Mouse (Mus musculus): ENCODE results near the gene Slc9a3r1. TPM values are rescaled to one million over a fixed set of nuclear protein-coding genes. Genes with fewer than 3 reads are reported as not detected.
A peak's percentile ranks its signal among the peaks of the same experiment; 100 is the strongest.

The Slc9a3r1 gene
- polyA plus RNA-seq, 1 experiment from 2014 or later = 24.6 TPM

GRCm38 (mm10) chr11:115177559-115178195, 14.5 kb downstream of the Slc9a3r1 start:
- Histone ChIP-seq H3K27ac (peak overlapping the region; percentile 39; the same call in 1 of the 2 replicates), H3K27me3 (peaks cover 5% of the 10 kb centered on the region; the same call in 1 of the 2 replicates), H3K4me2 (no peak overlapping the region), H3K4me1 (replicated peaks) (peaks cover 31% of the 10 kb centered on the region), H3K36me3 (no peaks in the 10 kb centered on the region), H3K9me3 (replicated peaks) (no peaks in the 10 kb centered on the region), H3K4me3 (no peak overlapping the region), H3K9ac (no peak overlapping the region)
- ATAC-seq (replicated peaks; ENCODE audit: insufficient number of reproducible peaks, insufficient read depth, low FRiP score, low read depth) = no peak
- 58% methylated on average over 10 of the region's 10 CpGs for WGBS

- 84% methylated on average over 2 of the region's 2 CpGs for WGBS
- peaks cover 5% of the 10 kb centered on the region; the same call in 1 of the 2 replicates for H3K27me3 ChIP-seq
- no peak overlapping the region for H3K4me2 ChIP-seq
- no peak for ATAC-seq (replicated peaks; ENCODE audit: insufficient number of reproducible peaks, insufficient read depth, low FRiP score, low read depth)
- H3K36me3 ChIP-seq = no peaks in the 10 kb centered on the region
- H3K9ac ChIP-seq = no peak overlapping the region
- H3K4me3 ChIP-seq = no peak overlapping the region
- peaks cover 21% of the 10 kb centered on the region for H3K4me1 ChIP-seq (replicated peaks)
- no peak overlapping the region for H3K27ac ChIP-seq
- no peaks in the 10 kb centered on the region for H3K9me3 ChIP-seq (replicated peaks)
Observed at GRCm38 (mm10) chr11:115178766-115179165, 15.6 kb downstream of the Slc9a3r1 start.

- Histone ChIP-seq H3K27me3 (peaks cover 5% of the 10 kb centered on the region; the same call in 1 of the 2 replicates), H3K4me2 (no peak overlapping the region), H3K27ac (no peak overlapping the region), H3K36me3 (no peaks in the 10 kb centered on the region), H3K9me3 (replicated peaks) (no peaks in the 10 kb centered on the region), H3K9ac (no peak overlapping the region), H3K4me3 (no peak overlapping the region), H3K4me1 (replicated peaks) (peaks cover 17% of the 10 kb centered on the region; the same call in 1 of the 2 replicates)
- 62% methylated on average over 6 of the region's 6 CpGs for WGBS
- ATAC-seq (replicated peaks; ENCODE audit: insufficient number of reproducible peaks, insufficient read depth, low FRiP score, low read depth) = no peak
Observed at GRCm38 (mm10) chr11:115179191-115179590, 16.1 kb downstream of the Slc9a3r1 start.

GRCm38 (mm10) chr11:115179881-115180280, 16.7 kb downstream of the Slc9a3r1 start:
- ATAC-seq (replicated peaks; ENCODE audit: insufficient number of reproducible peaks, insufficient read depth, low FRiP score, low read depth) = no peak
- WGBS = 74% methylated on average over 6 of the region's 6 CpGs

GRCm38 (mm10) chr11:115181913-115182638, 18.9 kb downstream of the Slc9a3r1 start:
- Histone ChIP-seq H3K36me3 (no peaks in the 10 kb centered on the region), H3K27ac (no peak overlapping the region), H3K9ac (no peak overlapping the region), H3K4me1 (replicated peaks) (peaks cover 23% of the 10 kb centered on the region), H3K4me2 (no peak overlapping the region), H3K4me3 (no peak overlapping the region), H3K9me3 (replicated peaks) (no peaks in the 10 kb centered on the region), H3K27me3 (no peaks in the 10 kb centered on the region)
- WGBS = 15% methylated on average over 12 of the region's 12 CpGs
- no peak for ATAC-seq (replicated peaks; ENCODE audit: insufficient number of reproducible peaks, insufficient read depth, low FRiP score, low read depth)

More at GRCm38 (mm10) chr11:115179881-115180280, 16.7 kb downstream of the Slc9a3r1 start:
- Histone ChIP-seq H3K4me2 (no peak overlapping the region), H3K4me1 (replicated peaks) (peaks cover 17% of the 10 kb centered on the region; the same call in 1 of the 2 replicates), H3K9me3 (replicated peaks) (no peaks in the 10 kb centered on the region), H3K4me3 (no peak overlapping the region), H3K27ac (no peak overlapping the region), H3K36me3 (no peaks in the 10 kb centered on the region), H3K9ac (no peak overlapping the region), H3K27me3 (peaks cover 3% of the 10 kb centered on the region; the same call in 1 of the 2 replicates)

- no peak overlapping the region for H3K9ac ChIP-seq
- H3K36me3 ChIP-seq = no peaks in the 10 kb centered on the region; the same call in 1 of the 2 replicates
- H3K4me2 ChIP-seq = no peak overlapping the region
- no peak for ATAC-seq (replicated peaks; ENCODE audit: insufficient number of reproducible peaks, insufficient read depth, low FRiP score, low read depth)
- no peak overlapping the region for H3K27ac ChIP-seq
- H3K4me1 ChIP-seq (replicated peaks) = peaks cover 18% of the 10 kb centered on the region
- no peaks in the 10 kb centered on the region for H3K27me3 ChIP-seq
- 24% methylated on average over 4 of the region's 4 CpGs for WGBS
- no peaks in the 10 kb centered on the region for H3K9me3 ChIP-seq (replicated peaks)
- H3K4me3 ChIP-seq = no peak overlapping the region
Observed at GRCm38 (mm10) chr11:115184973-115185372, 21.8 kb downstream of the Slc9a3r1 start.

- Histone ChIP-seq H3K27me3 (no peaks in the 10 kb centered on the region), H3K36me3 (no peaks in the 10 kb centered on the region; the same call in 1 of the 2 replicates), H3K9me3 (replicated peaks) (no peaks in the 10 kb centered on the region), H3K4me1 (replicated peaks) (peaks cover 23% of the 10 kb centered on the region), H3K27ac (peak within 1 kb of the TSS; percentile 81), H3K4me2 (peak within 1 kb of the TSS; percentile 93), H3K9ac (peak within 1 kb of the TSS; percentile 81), H3K4me3 (peak within 1 kb of the TSS; percentile 73)
- peak; percentile 93 for ATAC-seq (replicated peaks; ENCODE audit: insufficient number of reproducible peaks, insufficient read depth, low FRiP score, low read depth)
- under 1% methylated on average over 39 of the region's 39 CpGs for WGBS
Observed at GRCm38 (mm10) chr11:115187224-115187639, 24.1 kb downstream of the Slc9a3r1 start, which contains the start of gene Tmem104. TSS of gene Tmem104 (plus strand) at chr11:115187487.

GRCm38 (mm10) chr11:115187693-115188092, 24.6 kb downstream of the Slc9a3r1 start, which contains the start of gene Nat9:
TSS of gene Nat9 (minus strand) at chr11:115187859.
- ATAC-seq (replicated peaks; ENCODE audit: insufficient number of reproducible peaks, insufficient read depth, low FRiP score, low read depth) = 0 out of 2 replicates have a peak, but pooled peaks have one; percentile 11

GRCm38 (mm10) chr11:115188539-115189231, 25.5 kb downstream of the Slc9a3r1 start:
- 79% methylated on average over 13 of the region's 13 CpGs for WGBS
- no peak overlapping the region for H3K4me3 ChIP-seq
- no peak for ATAC-seq (replicated peaks; ENCODE audit: insufficient number of reproducible peaks, insufficient read depth, low FRiP score, low read depth)
- H3K27me3 ChIP-seq = no peaks in the 10 kb centered on the region
- no peaks in the 10 kb centered on the region for H3K9me3 ChIP-seq (replicated peaks)
- no peak overlapping the region; the same call in 1 of the 2 replicates for H3K4me2 ChIP-seq
- H3K36me3 ChIP-seq = no peaks in the 10 kb centered on the region; the same call in 1 of the 2 replicates
- no peak overlapping the region for H3K9ac ChIP-seq
- H3K4me1 ChIP-seq (replicated peaks) = peaks cover 24% of the 10 kb centered on the region
- no peak overlapping the region for H3K27ac ChIP-seq

More at GRCm38 (mm10) chr11:115187693-115188092, 24.6 kb downstream of the Slc9a3r1 start, which contains the start of gene Nat9:
- Histone ChIP-seq H3K4me3 (peak within 1 kb of the TSS; percentile 73), H3K4me1 (replicated peaks) (peaks cover 24% of the 10 kb centered on the region), H3K4me2 (peak within 1 kb of the TSS; percentile 93), H3K36me3 (no peaks in the 10 kb centered on the region; the same call in 1 of the 2 replicates), H3K27me3 (no peaks in the 10 kb centered on the region), H3K9ac (peak within 1 kb of the TSS; percentile 81), H3K9me3 (replicated peaks) (no peaks in the 10 kb centered on the region), H3K27ac (peak within 1 kb of the TSS; percentile 81)
- 7% methylated on average over 12 of the region's 12 CpGs for WGBS

GRCm38 (mm10) chr11:115189304-115189703, 26.2 kb downstream of the Slc9a3r1 start:
- Histone ChIP-seq H3K4me3 (no peak overlapping the region), H3K27me3 (no peaks in the 10 kb centered on the region), H3K4me1 (replicated peaks) (peaks cover 24% of the 10 kb centered on the region), H3K27ac (no peak overlapping the region), H3K9me3 (replicated peaks) (no peaks in the 10 kb centered on the region), H3K4me2 (no peak overlapping the region), H3K9ac (no peak overlapping the region), H3K36me3 (no peaks in the 10 kb centered on the region; the same call in 1 of the 2 replicates)
- WGBS = 86% methylated on average over 6 of the region's 6 CpGs
- ATAC-seq (replicated peaks; ENCODE audit: insufficient number of reproducible peaks, insufficient read depth, low FRiP score, low read depth) = no peak
